Mouse (Mus musculus): Measurements from ENCODE around the gene D17H6S53E.

DNA sequence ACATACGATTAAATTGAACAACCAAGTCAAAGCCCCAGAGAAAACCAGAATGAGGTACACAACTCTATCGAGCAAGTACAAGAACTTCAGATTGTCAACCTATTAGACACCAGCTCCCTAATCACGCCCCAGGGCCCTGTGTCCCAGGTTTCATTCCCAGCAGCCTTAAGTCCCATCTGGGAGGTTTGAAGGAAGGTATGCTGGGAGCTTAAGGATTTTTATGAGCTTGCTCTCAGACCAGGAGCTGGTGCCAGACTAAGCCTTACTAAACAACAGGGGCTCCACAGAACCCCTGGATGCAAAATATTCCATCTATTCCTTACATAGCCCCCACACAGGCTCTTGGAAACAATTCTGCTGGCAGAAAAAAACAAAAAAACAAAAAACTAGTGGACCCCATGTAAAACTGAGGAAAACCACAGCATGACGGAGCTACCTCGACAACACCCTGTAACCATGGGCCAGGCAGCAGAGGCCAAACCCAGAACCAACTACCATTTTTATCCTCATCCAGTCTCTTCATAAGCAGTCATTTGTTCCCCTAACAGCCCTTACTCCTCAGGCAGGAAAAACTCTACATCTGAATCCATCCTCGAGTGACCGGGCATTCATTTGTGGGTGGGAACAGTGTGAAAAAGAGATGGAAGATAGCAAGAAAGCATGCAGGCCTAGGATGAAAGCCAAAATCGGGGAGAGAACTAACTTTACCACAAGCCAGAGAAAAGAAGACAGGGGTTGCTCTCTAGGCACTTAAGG lies 37.3 kb downstream of the D17H6S53E start:
- TF ChIP-seq CTCF (IDR thresholded peaks at IDR 0.05; ENCODE audit: low read depth) (no peak), EP300 (IDR thresholded peaks at IDR 0.05; ENCODE audit: low read depth) (no peak)

Data from heart, postnatal 0 days (tissue).